Mouse (Mus musculus) brain, embryonic 14.5 days (tissue): ENCODE results near the gene Eps8l1.

Experiments used
- CTCF ChIP-seq: fragments of 200-500 bp; IDR thresholded peaks from 2 replicates; pipeline ENCODE4 v1.5.1; 2012; ENCODE audit warnings: inconsistent platforms, mild to moderate bottlenecking, moderate library complexity, borderline replicate concordance; ENCODE audit not compliant: insufficient read depth, insufficient read length; ENCODE audit errors: extremely low read depth
- POLR2A ChIP-seq: fragments of 200-500 bp; IDR thresholded peaks from 2 replicates; pipeline ENCODE4 v1.6.1; 2012; ENCODE audit warnings: mild to moderate bottlenecking, inconsistent platforms, borderline replicate concordance; ENCODE audit not compliant: poor library complexity, insufficient read depth, insufficient read length, severe bottlenecking; ENCODE audit errors: extremely low read depth

GRCm38 (mm10) chr7:4479674-4480073, 19.2 kb downstream of the Eps8l1 start:
- TF ChIP-seq POLR2A (no peak), CTCF (peak; percentile 60; the same call in 1 of the 2 replicates)
